Mouse (Mus musculus): ENCODE data around the gene Ddx39b. TPM values are rescaled to one million over a fixed set of nuclear protein-coding genes. Genes with fewer than 3 reads are reported as not detected.

Ddx39b gene
- total RNA-seq, 1 experiment from 2014 or later, result 98.8 TPM

DNA sequence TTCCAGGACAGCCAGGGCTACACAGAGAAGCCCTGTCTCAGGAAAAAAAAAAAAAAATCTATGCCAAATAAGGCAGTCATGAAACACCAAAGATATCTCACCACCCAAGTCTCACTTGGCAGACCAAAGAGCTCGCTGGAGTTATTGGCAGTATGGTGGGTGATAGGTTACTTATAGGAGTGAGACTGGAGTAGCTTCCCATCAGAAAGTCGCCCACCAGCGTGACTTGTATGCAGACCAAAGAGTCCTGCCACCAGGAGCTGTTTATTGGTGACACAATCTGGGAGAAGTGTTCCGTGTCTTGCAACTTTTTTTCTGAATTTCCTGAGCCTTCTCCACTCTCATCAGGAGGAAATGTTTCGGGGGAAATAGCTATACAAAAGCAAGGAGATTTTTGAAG, 1.8 kb upstream of the Ddx39b start:
- ATAC-seq (replicated peaks; ENCODE audit: insufficient number of reproducible peaks, low FRiP score, low TSS enrichment, poor library complexity, severe bottlenecking), result no peak

DNA sequence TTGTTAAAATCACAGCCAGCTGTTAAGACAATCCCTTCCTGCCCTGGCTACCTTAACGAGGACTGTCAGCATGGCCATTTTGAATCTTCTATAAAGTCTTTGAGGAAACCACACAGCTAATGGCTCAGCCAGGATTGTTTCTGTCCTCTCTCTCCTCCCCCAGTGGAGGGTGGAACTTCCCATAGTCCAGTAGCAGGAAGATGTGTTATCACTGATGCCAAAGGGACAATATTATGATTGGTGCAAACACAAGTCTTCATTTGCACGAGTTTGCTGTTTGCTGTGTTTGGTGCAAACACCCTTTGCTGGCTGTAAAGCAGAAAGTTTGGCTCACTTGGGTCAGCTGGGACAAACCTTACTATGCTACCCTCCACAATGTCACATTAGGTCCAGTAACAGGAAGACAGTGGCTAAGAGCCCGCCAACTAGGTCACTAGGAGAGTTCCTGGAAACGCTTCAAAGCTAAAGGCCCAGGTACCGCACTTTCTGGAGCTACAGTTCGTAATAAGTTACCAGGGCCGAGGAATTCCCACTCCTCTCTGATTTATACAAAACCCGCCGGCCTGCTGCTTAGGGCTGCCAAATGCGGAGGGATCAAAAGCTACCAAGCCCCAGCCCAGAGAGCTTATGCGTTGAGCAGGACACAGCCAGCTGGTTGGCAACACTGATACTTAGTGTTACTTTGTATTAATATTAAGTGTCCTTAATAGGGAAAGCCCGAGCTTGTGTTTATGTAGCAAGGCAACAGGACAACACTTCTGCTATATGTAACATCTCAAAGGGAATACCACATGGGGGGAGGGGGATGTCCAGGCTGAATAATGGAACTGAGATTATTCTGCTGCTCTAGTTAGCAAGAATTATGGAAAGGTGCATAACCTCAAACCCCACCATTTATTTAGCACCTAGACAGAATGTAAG, 902 bp upstream of the Ddx39b start:
- no peak for ATAC-seq (replicated peaks; ENCODE audit: insufficient number of reproducible peaks, low FRiP score, low TSS enrichment, poor library complexity, severe bottlenecking)

- peak; percentile 36 for ATAC-seq (replicated peaks; ENCODE audit: insufficient number of reproducible peaks, low FRiP score, low TSS enrichment, poor library complexity, severe bottlenecking)
Observed at GRCm38 (mm10) chr17:35242015-35242941, 732 bp downstream of the Ddx39b start.

- ATAC-seq (replicated peaks; ENCODE audit: insufficient number of reproducible peaks, low FRiP score, low TSS enrichment, poor library complexity, severe bottlenecking), result no peak
Observed at GRCm38 (mm10) chr17:35243086-35243485, 1.5 kb downstream of the Ddx39b start.

DNA sequence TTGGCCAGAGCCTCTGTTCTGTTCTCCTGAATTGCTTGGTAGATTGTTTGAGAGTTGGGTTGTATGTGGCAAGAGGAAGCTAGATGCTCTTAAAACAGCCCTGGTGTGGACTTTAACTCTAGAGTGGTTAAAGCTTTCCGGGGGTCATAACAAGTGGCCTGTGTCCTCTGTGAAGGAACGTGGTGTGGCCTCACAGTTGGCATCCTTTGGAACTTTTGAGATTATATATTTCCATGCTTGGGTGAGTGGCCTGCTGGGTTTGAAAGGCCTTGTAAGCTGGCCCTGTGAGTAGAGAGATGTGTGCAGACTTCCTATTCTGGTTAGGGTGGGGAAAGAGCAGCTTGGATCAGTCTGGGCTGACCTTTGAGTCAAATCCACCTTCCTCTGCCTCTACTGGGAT, 3.5 kb downstream of the Ddx39b start:
- no peak for ATAC-seq (replicated peaks; ENCODE audit: insufficient number of reproducible peaks, low FRiP score, low TSS enrichment, poor library complexity, severe bottlenecking)

DNA sequence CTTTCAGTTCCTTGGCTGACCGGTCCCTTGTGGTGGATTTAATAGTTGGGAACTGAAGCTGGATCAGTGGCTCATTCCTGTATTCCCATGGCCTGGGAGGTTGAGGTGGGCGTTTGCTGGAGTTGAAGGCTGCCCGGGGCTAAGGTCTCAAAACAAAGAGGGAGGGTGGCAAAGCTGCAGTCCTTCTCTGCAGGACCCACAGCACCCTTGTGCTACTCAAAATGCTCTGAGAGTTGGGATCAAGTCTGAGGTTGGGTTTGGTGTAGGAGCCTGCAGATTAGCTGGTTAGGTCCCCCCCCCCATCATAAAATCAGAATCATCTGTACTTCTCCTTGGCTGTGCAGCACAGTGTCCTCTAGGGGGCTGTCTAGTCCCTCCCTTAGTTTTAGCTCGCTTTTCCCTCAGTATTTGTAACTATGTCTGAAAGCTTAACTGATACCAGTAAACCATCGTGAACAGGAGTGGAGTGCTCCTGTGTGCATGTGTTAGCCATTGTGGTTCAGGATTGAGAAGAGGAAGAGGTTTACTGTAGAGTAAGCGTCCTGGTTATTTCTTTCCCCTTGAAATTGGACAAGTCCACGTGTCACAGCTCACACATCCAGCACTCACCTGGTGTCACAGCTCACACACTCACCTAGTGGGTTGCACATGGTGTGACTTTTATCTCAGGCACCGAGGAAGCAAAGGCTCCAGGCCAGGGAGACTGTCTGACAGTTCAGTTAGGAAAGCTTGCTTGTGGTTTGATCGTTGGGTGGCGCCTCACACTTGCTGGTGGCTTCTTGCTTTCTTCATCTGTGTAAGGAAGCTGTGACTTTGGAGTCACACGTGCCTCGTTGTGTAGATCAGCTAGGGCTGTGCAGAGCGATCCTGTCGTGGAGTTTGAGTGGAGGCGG, 4.4 kb downstream of the Ddx39b start:
- ATAC-seq (replicated peaks; ENCODE audit: insufficient number of reproducible peaks, low FRiP score, low TSS enrichment, poor library complexity, severe bottlenecking), result no peak

GRCm38 (mm10) chr17:35247144-35247543, 5.6 kb downstream of the Ddx39b start:
- no peak for ATAC-seq (replicated peaks; ENCODE audit: insufficient number of reproducible peaks, low FRiP score, low TSS enrichment, poor library complexity, severe bottlenecking)

DNA sequence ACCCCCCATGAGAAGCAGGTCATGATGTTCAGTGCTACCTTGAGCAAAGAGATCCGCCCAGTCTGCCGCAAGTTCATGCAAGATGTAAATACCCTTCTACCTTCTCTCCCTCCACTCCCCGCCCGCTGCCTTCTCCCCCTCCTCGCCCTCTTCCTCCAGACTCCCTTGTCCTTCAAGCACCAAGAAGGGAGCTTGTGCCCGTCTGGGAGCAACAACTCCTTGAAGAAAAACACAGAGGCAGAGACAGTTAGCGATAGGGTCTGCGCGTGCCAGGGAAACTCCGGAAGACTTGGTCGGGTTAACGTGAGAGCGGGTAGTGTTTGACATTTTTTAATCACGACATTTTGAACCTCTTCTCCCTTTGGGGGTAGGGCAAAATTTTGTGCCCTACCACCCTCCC, 7.4 kb downstream of the Ddx39b start:
- ATAC-seq (replicated peaks; ENCODE audit: insufficient number of reproducible peaks, low FRiP score, low TSS enrichment, poor library complexity, severe bottlenecking), result no peak

GRCm38 (mm10) chr17:35249451-35250197, 8.1 kb downstream of the Ddx39b start:
- ATAC-seq (replicated peaks; ENCODE audit: insufficient number of reproducible peaks, low FRiP score, low TSS enrichment, poor library complexity, severe bottlenecking), result no peak

DNA sequence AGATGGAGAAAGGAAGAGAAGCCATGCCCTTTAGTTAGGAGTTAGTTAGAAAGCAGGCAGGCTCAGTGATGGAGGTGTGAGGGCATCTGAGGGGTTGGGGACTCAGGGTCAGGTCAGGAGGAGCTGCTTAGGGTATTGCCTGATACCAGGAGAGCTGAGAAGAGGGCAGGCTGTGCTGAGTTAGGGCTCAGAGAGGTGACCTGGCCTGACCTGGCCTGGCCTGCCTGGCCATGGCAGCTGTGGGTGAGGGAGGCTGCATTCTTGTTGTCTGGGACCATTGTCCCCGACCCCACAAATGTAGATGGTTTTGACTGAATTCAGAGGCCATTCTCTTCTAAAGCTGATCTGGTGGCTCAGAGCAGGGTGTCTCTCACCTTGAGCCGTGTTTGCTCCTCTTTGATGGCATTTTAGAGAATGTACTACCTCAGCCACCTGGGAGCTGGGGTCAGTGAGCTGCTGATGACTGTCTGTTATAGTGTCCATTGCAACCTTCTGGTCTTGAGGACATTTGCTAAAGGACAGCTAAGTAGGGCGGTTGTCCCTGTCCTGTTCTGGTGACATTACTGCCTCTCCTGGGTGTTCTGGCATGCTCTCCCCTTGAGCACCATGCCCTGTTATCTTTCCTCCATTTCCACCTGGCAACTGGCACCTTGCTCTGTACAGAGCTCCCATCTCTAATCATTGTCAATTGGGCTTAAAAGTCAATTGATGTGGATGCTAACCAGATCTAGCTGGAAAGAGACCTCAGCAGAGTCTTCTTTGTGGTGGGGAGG, 9.0 kb downstream of the Ddx39b start:
- ATAC-seq (replicated peaks; ENCODE audit: insufficient number of reproducible peaks, low FRiP score, low TSS enrichment, poor library complexity, severe bottlenecking), result no peak

- no peak for ATAC-seq (replicated peaks; ENCODE audit: insufficient number of reproducible peaks, low FRiP score, low TSS enrichment, poor library complexity, severe bottlenecking)
Observed at GRCm38 (mm10) chr17:35251162-35251719, 9.7 kb downstream of the Ddx39b start.

GRCm38 (mm10) chr17:35251981-35252380, 10.4 kb downstream of the Ddx39b start:
- no peak for ATAC-seq (replicated peaks; ENCODE audit: insufficient number of reproducible peaks, low FRiP score, low TSS enrichment, poor library complexity, severe bottlenecking)

DNA sequence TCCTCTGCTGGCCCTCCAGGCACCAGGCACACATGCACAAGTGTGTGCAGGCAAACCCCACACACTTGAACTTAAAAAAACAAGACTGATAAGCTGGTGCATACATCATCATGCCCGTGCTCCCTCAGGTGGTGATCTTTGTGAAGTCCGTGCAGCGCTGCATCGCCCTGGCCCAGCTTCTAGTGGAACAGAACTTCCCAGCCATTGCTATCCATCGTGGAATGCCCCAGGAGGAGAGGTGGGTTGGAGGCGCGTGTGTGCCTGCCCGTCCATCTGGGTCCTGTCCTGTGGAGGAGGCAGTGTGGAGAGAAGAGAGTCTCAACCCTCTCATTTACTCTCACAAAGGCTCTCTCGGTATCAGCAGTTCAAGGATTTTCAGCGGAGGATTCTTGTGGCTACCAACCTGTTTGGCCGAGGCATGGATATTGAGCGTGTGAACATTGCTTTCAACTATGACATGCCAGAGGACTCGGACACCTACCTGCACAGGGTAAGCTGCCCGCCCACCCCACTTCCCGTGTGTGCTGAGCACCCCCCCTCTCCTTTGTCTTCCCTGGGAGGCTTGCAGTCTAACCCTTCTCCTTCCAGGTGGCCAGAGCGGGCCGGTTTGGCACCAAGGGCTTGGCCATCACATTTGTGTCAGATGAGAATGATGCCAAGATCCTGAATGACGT, 11.2 kb downstream of the Ddx39b start:
- ATAC-seq (replicated peaks; ENCODE audit: insufficient number of reproducible peaks, low FRiP score, low TSS enrichment, poor library complexity, severe bottlenecking), result no peak

DNA sequence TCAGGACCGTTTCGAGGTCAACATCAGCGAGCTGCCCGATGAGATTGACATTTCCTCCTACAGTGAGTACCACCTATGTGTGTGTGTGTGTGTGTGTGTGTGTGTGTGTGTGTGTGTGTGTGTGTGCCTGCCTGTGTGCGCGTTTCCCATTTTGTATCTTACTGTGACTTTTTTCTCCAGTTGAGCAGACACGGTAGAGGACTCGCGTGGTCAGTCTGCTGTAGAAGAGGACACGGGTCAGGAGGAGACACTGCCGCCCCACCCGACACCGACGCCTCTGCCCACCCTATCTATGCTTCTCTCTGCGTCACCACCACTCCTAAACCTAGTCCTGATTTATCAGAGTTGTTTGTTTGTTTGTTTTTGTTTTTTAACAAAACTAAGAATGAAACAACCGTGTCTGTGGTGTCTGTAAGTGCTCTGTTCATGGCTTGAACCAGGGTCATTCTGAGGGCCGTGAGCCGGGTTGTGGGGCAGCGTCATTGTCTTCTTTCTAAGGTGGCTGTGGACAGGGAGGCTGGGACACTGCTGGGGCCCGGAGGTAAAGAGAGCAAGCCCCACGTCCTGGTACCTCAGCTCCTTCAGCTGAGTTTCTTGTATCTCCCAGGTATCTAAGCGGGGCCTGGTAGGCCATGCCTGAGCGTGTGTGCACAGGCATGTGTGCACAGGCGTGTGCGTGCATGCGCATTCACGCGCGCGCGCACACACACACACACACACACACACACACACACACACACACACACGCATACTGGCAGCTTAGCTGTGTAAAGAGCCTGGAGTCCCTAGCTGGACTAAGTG, 11.9 kb downstream of the Ddx39b start:
- ATAC-seq (replicated peaks; ENCODE audit: insufficient number of reproducible peaks, low FRiP score, low TSS enrichment, poor library complexity, severe bottlenecking), result no peak

DNA sequence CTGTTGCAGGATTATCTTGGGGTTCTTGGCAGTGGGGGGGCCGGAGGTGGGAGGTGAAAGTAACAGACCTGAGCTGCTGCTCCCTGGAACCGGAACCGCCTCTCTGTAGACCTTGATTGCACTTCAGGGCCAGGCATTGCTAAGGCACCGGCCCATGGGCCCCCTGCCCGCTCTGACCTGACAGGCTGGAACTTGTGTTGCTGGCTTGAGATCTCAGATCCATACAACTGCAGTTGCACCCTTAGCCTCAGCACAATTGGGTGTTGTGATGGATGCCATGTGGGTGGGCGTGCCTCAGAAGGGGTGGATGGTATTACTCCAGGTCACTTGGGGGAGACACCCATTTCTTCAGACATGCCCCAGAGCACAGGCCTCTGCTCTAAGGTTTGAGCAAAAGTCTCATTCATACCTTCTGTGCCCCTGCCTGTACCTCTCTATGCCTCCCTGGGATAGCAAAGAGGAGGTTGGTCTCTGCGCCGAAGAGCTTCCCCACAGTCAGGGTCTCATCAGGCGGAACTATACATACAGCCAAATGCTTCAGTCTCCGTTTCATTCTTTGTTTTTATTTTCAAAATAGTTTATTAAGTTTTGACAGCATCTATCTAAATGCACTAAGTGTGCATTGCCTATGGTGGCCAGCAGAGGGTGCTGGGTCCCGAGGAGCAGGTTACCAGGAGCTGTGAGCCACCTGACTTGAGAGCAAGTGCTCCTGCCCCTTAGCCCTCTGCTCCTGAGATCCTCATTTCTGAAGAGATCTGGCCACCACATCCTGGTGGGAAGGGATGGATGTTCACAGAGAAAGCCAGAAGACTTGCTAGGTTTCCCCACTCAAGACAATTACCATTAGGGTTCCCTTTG, 12.9 kb downstream of the Ddx39b start:
- peak; percentile 45; the same call in 1 of the 2 replicates for ATAC-seq (replicated peaks; ENCODE audit: insufficient number of reproducible peaks, low FRiP score, low TSS enrichment, poor library complexity, severe bottlenecking)
